Mouse (Mus musculus): ENCODE results near the gene Ttc21a. TPM values are rescaled to one million over a fixed set of nuclear protein-coding genes. Genes with fewer than 3 reads are reported as not detected.
"Not testable (repeated sequence)": the region's sequence is repeated elsewhere in the genome, so short reads cannot be mapped to it uniquely, and the experiment has no call there.

Ttc21a gene
- polyA plus RNA-seq, 1 experiment from 2014 or later: 0.27 TPM

- ATAC-seq (ENCODE audit: extremely low read depth, insufficient number of reproducible peaks, low FRiP score, low TSS enrichment): peak; percentile 88
- Histone ChIP-seq H3K9me3 (no peaks in the 10 kb centered on the region), H3K4me1 (peaks cover 26% of the 10 kb centered on the region), H3K4me2 (peak overlapping the region; percentile 72), H3K9ac (peak overlapping the region; percentile 78), H3K4me3 (peak overlapping the region; percentile 53), H3K27me3 (replicated peaks) (no peaks in the 10 kb centered on the region), H3K27ac (replicated peaks) (peak overlapping the region; percentile 83), H3K36me3 (no peaks in the 10 kb centered on the region)
- 9% methylated on average over 31 of the region's 31 CpGs for WGBS
Observed at GRCm38 (mm10) chr9:120001945-120002725, 64.7 kb downstream of the Ttc21a start.

GRCm38 (mm10) chr9:120002893-120003292 is 65.5 kb downstream of the Ttc21a start:
- Histone ChIP-seq H3K27me3 (replicated peaks) (no peaks in the 10 kb centered on the region), H3K9ac (no peak overlapping the region), H3K9me3 (peaks cover 1% of the 10 kb centered on the region; the same call in 1 of the 2 replicates), H3K4me1 (peaks cover 26% of the 10 kb centered on the region), H3K4me3 (no peak overlapping the region), H3K27ac (replicated peaks) (peak overlapping the region; percentile 83; the same call in 1 of the 2 replicates), H3K4me2 (peak overlapping the region; percentile 72; the same call in 1 of the 2 replicates), H3K36me3 (0 out of 2 replicates have a peak, but pooled peaks cover 3% of the 10 kb centered on the region)
- 67% methylated on average over 5 of the region's 5 CpGs for WGBS
- 0 out of 2 replicates have a peak, but pooled peaks have one; percentile 44 for ATAC-seq (ENCODE audit: extremely low read depth, insufficient number of reproducible peaks, low FRiP score, low TSS enrichment)

- Histone ChIP-seq H3K4me2 (no peak overlapping the region), H3K27me3 (replicated peaks) (no peaks in the 10 kb centered on the region), H3K27ac (replicated peaks) (no peak overlapping the region), H3K4me1 (peaks cover 27% of the 10 kb centered on the region), H3K9me3 (peaks cover 4% of the 10 kb centered on the region; the same call in 1 of the 2 replicates), H3K36me3 (0 out of 2 replicates have a peak, but pooled peaks cover 3% of the 10 kb centered on the region), H3K9ac (0 out of 2 replicates have a peak overlapping the region, but pooled peaks have one; percentile 5), H3K4me3 (no peak overlapping the region)
- ATAC-seq (ENCODE audit: extremely low read depth, insufficient number of reproducible peaks, low FRiP score, low TSS enrichment): no peak
- 68% methylated on average over 3 of the region's 3 CpGs for WGBS
Observed at GRCm38 (mm10) chr9:120005936-120006335, 68.5 kb downstream of the Ttc21a start.

GRCm38 (mm10) chr9:120007833-120008232 is 70.4 kb downstream of the Ttc21a start:
- H3K27me3 ChIP-seq (replicated peaks): no peaks in the 10 kb centered on the region
- WGBS: 81% methylated on average over 1 of the region's 1 CpGs
- H3K9ac ChIP-seq: no peak overlapping the region
- H3K4me1 ChIP-seq: peaks cover 24% of the 10 kb centered on the region
- no peak overlapping the region for H3K4me2 ChIP-seq
- peaks cover 4% of the 10 kb centered on the region; the same call in 1 of the 2 replicates for H3K9me3 ChIP-seq
- no peak overlapping the region for H3K4me3 ChIP-seq
- ATAC-seq (ENCODE audit: extremely low read depth, insufficient number of reproducible peaks, low FRiP score, low TSS enrichment): no peak
- peaks cover 11% of the 10 kb centered on the region for H3K36me3 ChIP-seq
- no peak overlapping the region for H3K27ac ChIP-seq (replicated peaks)

GRCm38 (mm10) chr9:120009226-120009841 is 71.9 kb downstream of the Ttc21a start:
- WGBS: 75% methylated on average over 7 of the region's 7 CpGs

GRCm38 (mm10) chr9:120009871-120010270 is 72.5 kb downstream of the Ttc21a start:
- Histone ChIP-seq H3K4me2 (no peak overlapping the region), H3K27me3 (replicated peaks) (no peaks in the 10 kb centered on the region), H3K9me3 (peaks cover 4% of the 10 kb centered on the region; the same call in 1 of the 2 replicates), H3K4me1 (peaks cover 38% of the 10 kb centered on the region), H3K36me3 (peaks cover 31% of the 10 kb centered on the region), H3K4me3 (no peak overlapping the region), H3K9ac (no peak overlapping the region), H3K27ac (replicated peaks) (peak overlapping the region; percentile 89; the same call in 1 of the 2 replicates)
- 95% methylated on average over 3 of the region's 3 CpGs for WGBS
- ATAC-seq (ENCODE audit: extremely low read depth, insufficient number of reproducible peaks, low FRiP score, low TSS enrichment): no peak

More at GRCm38 (mm10) chr9:120009226-120009841, 71.9 kb downstream of the Ttc21a start:
- ATAC-seq (ENCODE audit: extremely low read depth, insufficient number of reproducible peaks, low FRiP score, low TSS enrichment): no peak
- H3K4me3 ChIP-seq: no peak overlapping the region
- H3K4me1 ChIP-seq: peaks cover 33% of the 10 kb centered on the region
- H3K27me3 ChIP-seq (replicated peaks): no peaks in the 10 kb centered on the region
- H3K4me2 ChIP-seq: no peak overlapping the region
- peaks cover 26% of the 10 kb centered on the region for H3K36me3 ChIP-seq
- peaks cover 4% of the 10 kb centered on the region; the same call in 1 of the 2 replicates for H3K9me3 ChIP-seq
- no peak overlapping the region for H3K9ac ChIP-seq
- H3K27ac ChIP-seq (replicated peaks): 0 out of 2 replicates have a peak overlapping the region, but pooled peaks have one; percentile 89

GRCm38 (mm10) chr9:120010781-120011511 is 73.5 kb downstream of the Ttc21a start:
- WGBS: 2% methylated on average over 54 of the region's 60 CpGs
- H3K9ac ChIP-seq: peak overlapping the region; percentile 65

GRCm38 (mm10) chr9:120011533-120011932 is 74.1 kb downstream of the Ttc21a start:
- peak overlapping the region; percentile 89 for H3K27ac ChIP-seq (replicated peaks)
- under 1% methylated on average over 10 of the region's 10 CpGs for WGBS
- H3K4me3 ChIP-seq: peak overlapping the region; percentile 48
- peak overlapping the region; percentile 65 for H3K9ac ChIP-seq
- peaks cover 4% of the 10 kb centered on the region; the same call in 1 of the 2 replicates for H3K9me3 ChIP-seq
- peaks cover 53% of the 10 kb centered on the region for H3K4me1 ChIP-seq
- peak; percentile 22; the same call in 1 of the 2 replicates for ATAC-seq (ENCODE audit: extremely low read depth, insufficient number of reproducible peaks, low FRiP score, low TSS enrichment)
- peak overlapping the region; percentile 72 for H3K4me2 ChIP-seq
- no peaks in the 10 kb centered on the region for H3K27me3 ChIP-seq (replicated peaks)
- H3K36me3 ChIP-seq: peaks cover 48% of the 10 kb centered on the region

More at GRCm38 (mm10) chr9:120010781-120011511, 73.5 kb downstream of the Ttc21a start:
- peaks cover 48% of the 10 kb centered on the region for H3K4me1 ChIP-seq
- H3K27me3 ChIP-seq (replicated peaks): no peaks in the 10 kb centered on the region
- peak overlapping the region; percentile 48 for H3K4me3 ChIP-seq
- H3K4me2 ChIP-seq: peak overlapping the region; percentile 72
- ATAC-seq (ENCODE audit: extremely low read depth, insufficient number of reproducible peaks, low FRiP score, low TSS enrichment): peak; percentile 94
- H3K9me3 ChIP-seq: peaks cover 4% of the 10 kb centered on the region; the same call in 1 of the 2 replicates
- peaks cover 42% of the 10 kb centered on the region for H3K36me3 ChIP-seq
- H3K27ac ChIP-seq (replicated peaks): peak overlapping the region; percentile 89

GRCm38 (mm10) chr9:120012161-120012560 is 74.8 kb downstream of the Ttc21a start:
- H3K27me3 ChIP-seq (replicated peaks); H3K9ac ChIP-seq; H3K4me3 ChIP-seq; ATAC-seq (ENCODE audit: extremely low read depth, insufficient number of reproducible peaks, low FRiP score, low TSS enrichment); H3K9me3 ChIP-seq; H3K4me2 ChIP-seq: not testable (repeated sequence)
- WGBS: 66% methylated on average over 6 of the region's 6 CpGs
- H3K4me1 ChIP-seq: peaks cover 60% of the 10 kb centered on the region
- H3K27ac ChIP-seq (replicated peaks): peak overlapping the region; percentile 89
- peaks cover 54% of the 10 kb centered on the region for H3K36me3 ChIP-seq

GRCm38 (mm10) chr9:120012781-120013180 is 75.4 kb downstream of the Ttc21a start:
- ATAC-seq (ENCODE audit: extremely low read depth, insufficient number of reproducible peaks, low FRiP score, low TSS enrichment): no peak
- Histone ChIP-seq H3K27ac (replicated peaks) (peak overlapping the region; percentile 48), H3K4me2 (no peak overlapping the region), H3K4me1 (peaks cover 66% of the 10 kb centered on the region), H3K9ac (no peak overlapping the region), H3K36me3 (peaks cover 59% of the 10 kb centered on the region), H3K9me3 (peaks cover 4% of the 10 kb centered on the region; the same call in 1 of the 2 replicates), H3K27me3 (replicated peaks) (no peaks in the 10 kb centered on the region), H3K4me3 (no peak overlapping the region)
- WGBS: 80% methylated on average over 5 of the region's 5 CpGs

Measured in heart, embryonic 13.5 days (tissue).